Mouse (Mus musculus) G1E (cell line): ENCODE measurements at regions not wholly inside any gene's neighbourhood (a gene's known extent, or its start where the extent isn't known, plus 50 kb on each side); places are given as distances from the start of the nearest gene placed in this dataset.

Experiments
- ATAC-seq: 2 replicates; pipeline ENCODE4 v1.8.0; 2016; ENCODE audit warnings: mild to moderate bottlenecking; ENCODE audit not compliant: insufficient number of reproducible peaks, poor library complexity, low FRiP score, severe bottlenecking; ENCODE audit errors: extremely low read depth
- DNase-seq: peaks from one replicate; pipeline ENCODE4 v3.0.0; 2012; ENCODE audit warnings: low spot score
- H3K27me3 ChIP-seq: 2 replicates; pipeline ENCODE4 v1.6.1; 2012; ENCODE audit warnings: mild to moderate bottlenecking, low read length, inconsistent platforms; ENCODE audit not compliant: insufficient read depth
- H3K36me3 ChIP-seq: replicated peaks from 2 replicates; pipeline ENCODE3; 2012; ENCODE audit warnings: mild to moderate bottlenecking, inconsistent platforms
- H3K4me1 ChIP-seq: 2 replicates; pipeline ENCODE4 v1.6.1; 2012; ENCODE audit warnings: low read depth, low read length, inconsistent platforms, mixed read lengths; ENCODE audit not compliant: insufficient read depth
- H3K4me3 ChIP-seq: 2 replicates; pipeline ENCODE4 v1.5.1; 2012; ENCODE audit warnings: low read depth, mild to moderate bottlenecking, inconsistent platforms, low read length, moderate library complexity, mixed read lengths
- H3K9me3 ChIP-seq: replicated peaks from 2 replicates; pipeline ENCODE4 v1.6.1; 2012; ENCODE audit warnings: inconsistent platforms
- CTCF ChIP-seq: IDR thresholded peaks from 2 replicates; pipeline ENCODE4 v1.5.1; 2012; ENCODE audit warnings: low read depth, low read length, inconsistent platforms, mixed read lengths
- GATA1 ChIP-seq: IDR thresholded peaks from 2 replicates; pipeline ENCODE4 v1.6.1; 2012; ENCODE audit warnings: borderline replicate concordance, low read length, inconsistent platforms, mixed read lengths
- GATA2 ChIP-seq: IDR thresholded peaks from 2 replicates; pipeline ENCODE4 v1.6.1; 2012; ENCODE audit warnings: low read depth, low read length, inconsistent platforms, borderline replicate concordance
- POLR2AphosphoS5 ChIP-seq: IDR thresholded peaks from 2 replicates; pipeline ENCODE4 v1.6.1; 2012; ENCODE audit warnings: low read depth, low read length, inconsistent platforms; ENCODE audit not compliant: insufficient replicate concordance
- TAL1 ChIP-seq: conservative IDR thresholded peaks from 2 replicates; pipeline ENCODE4 v1.6.1; 2012; ENCODE audit warnings: low read depth, low read length, inconsistent platforms, mixed read lengths

DNA sequence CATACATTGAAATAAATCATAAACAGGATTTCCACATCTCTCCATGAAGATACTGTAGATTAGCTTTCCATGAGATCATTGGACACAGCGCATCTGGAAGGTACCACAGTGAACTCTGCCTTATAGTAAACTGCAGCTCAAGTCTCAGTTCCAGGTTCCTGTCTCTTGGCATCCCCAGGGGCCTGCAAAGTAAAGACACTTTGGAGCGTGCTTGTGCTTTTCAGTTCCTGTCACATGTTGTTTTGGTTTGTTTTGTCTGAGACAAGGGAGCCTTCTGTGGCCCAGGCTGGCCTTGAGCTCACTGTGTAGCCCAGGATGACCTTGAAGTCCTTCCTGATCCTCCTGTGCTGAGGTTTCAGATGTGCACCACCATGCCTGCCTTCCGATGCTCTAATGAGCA is 63.4 kb upstream of the Mad2l1 start:
- no peak for DNase-seq
- no peak overlapping the region for H3K4me3 ChIP-seq
- no peak for ATAC-seq

DNA sequence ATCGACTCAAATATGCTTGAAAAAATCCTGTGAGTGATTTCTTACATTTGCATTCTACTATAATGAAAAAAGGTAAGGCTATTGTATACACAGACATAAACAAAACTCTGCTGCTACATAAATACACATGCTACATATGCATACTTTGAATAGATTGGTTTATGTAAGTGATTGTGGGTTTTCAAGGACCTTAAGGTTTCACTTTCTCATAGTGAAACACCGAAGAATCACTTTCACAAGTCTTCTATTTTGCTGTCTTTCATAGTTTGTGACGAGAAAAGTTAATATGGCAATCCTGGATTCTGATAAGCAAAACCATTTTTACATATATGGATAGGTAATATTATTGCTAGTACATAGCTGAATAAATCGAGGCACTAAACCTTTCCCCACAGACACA is 62.5 kb upstream of the Mad2l1 start:
- H3K36me3 ChIP-seq = no peaks in the 10 kb centered on the region
- ATAC-seq = no peak
- no peaks in the 10 kb centered on the region for H3K27me3 ChIP-seq
- H3K9me3 ChIP-seq = no peaks in the 10 kb centered on the region
- H3K4me1 ChIP-seq = peaks cover 7% of the 10 kb centered on the region
- TF ChIP-seq CTCF (no peak), GATA1 (no peak), POLR2AphosphoS5 (no peak), GATA2 (no peak), TAL1 (no peak)
- H3K4me3 ChIP-seq = no peak overlapping the region
- DNase-seq = no peak

More for the DNA sequence above, 63.4 kb upstream of the Mad2l1 start:
- H3K9me3 ChIP-seq = no peaks in the 10 kb centered on the region
- H3K36me3 ChIP-seq = no peaks in the 10 kb centered on the region
- no peaks in the 10 kb centered on the region for H3K27me3 ChIP-seq
- TF ChIP-seq TAL1 = no peak
- TF ChIP-seq POLR2AphosphoS5 = no peak
- no peak for TF ChIP-seq GATA1
- H3K4me1 ChIP-seq = peaks cover 12% of the 10 kb centered on the region

GRCm38 (mm10) chr6:66477575-66477974 is 57.6 kb upstream of the Mad2l1 start:
- DNase-seq (no peak), ATAC-seq (no peak)
- H3K9me3 ChIP-seq = no peaks in the 10 kb centered on the region
- no peak for TF ChIP-seq CTCF
- no peak for TF ChIP-seq GATA2
- no peak for TF ChIP-seq TAL1
- no peak for TF ChIP-seq POLR2AphosphoS5
- TF ChIP-seq GATA1 = no peak
- H3K36me3 ChIP-seq = no peaks in the 10 kb centered on the region
- no peaks in the 10 kb centered on the region for H3K27me3 ChIP-seq
- no peak overlapping the region for H3K4me3 ChIP-seq
- H3K4me1 ChIP-seq = no peaks in the 10 kb centered on the region

GRCm38 (mm10) chr6:66478326-66478964 is 56.7 kb upstream of the Mad2l1 start:
- TF ChIP-seq POLR2AphosphoS5 (no peak), CTCF (no peak), TAL1 (no peak), GATA2 (no peak), GATA1 (no peak)
- ATAC-seq = no peak
- Histone ChIP-seq H3K9me3 (no peaks in the 10 kb centered on the region), H3K27me3 (no peaks in the 10 kb centered on the region), H3K4me1 (no peaks in the 10 kb centered on the region), H3K36me3 (no peaks in the 10 kb centered on the region), H3K4me3 (no peak overlapping the region)
- DNase-seq = no peak

GRCm38 (mm10) chr6:66479576-66479975 is 55.6 kb upstream of the Mad2l1 start:
- DNase-seq (no peak), ATAC-seq (no peak)
- Histone ChIP-seq H3K4me1 (no peaks in the 10 kb centered on the region), H3K4me3 (no peak overlapping the region), H3K9me3 (no peaks in the 10 kb centered on the region), H3K27me3 (no peaks in the 10 kb centered on the region), H3K36me3 (no peaks in the 10 kb centered on the region)
- TF ChIP-seq TAL1 (no peak), GATA1 (no peak), CTCF (no peak), POLR2AphosphoS5 (no peak)

DNA sequence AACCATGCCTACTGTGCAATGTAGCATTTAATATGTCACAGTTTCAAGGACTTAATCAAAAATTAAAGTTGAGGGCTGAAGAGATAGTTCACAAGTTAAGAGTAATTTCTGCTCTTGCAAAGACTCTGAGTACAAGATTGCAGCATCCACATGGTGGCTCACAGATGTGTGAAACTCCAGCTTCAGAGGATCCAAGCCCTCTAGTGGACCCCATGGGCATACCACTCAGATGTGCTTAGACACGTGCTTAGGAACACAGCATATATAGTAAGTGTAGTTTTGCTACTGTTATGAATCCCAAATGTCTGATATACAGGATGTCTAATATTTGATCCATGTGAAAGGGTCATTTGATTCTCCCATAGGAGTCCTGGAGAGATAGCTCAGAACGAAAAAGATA is 55.0 kb upstream of the Mad2l1 start:
- peak; percentile 32 for TF ChIP-seq CTCF
- TF ChIP-seq GATA2 = no peak
- no peaks in the 10 kb centered on the region for H3K4me1 ChIP-seq
- no peaks in the 10 kb centered on the region for H3K27me3 ChIP-seq
- ATAC-seq (peak; percentile 22; the same call in 1 of the 2 replicates), DNase-seq (no peak)
- H3K4me3 ChIP-seq = no peak overlapping the region
- H3K36me3 ChIP-seq = no peaks in the 10 kb centered on the region
- no peaks in the 10 kb centered on the region for H3K9me3 ChIP-seq

DNA sequence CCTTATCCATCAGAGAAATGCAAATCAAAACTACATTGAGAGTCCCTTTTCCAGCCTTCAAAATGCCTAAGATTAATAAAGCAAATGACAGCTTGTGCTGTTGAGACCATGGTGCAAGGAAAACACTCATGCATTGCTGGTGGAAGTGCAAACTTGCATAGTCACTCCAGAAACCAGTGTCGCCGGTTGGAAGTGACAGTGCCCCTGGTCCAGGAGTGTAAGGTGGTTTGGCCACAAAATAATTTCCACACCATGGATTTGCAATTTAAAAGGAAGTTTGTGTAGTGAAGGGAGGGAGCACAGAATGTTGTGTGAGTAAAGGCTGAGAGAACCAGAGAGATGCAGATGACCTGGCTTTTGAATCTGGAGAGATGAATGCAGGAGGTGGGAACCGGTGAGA is 52.4 kb upstream of the Mad2l1 start:
- Histone ChIP-seq H3K27me3 (no peaks in the 10 kb centered on the region), H3K9me3 (no peaks in the 10 kb centered on the region), H3K4me1 (no peaks in the 10 kb centered on the region), H3K36me3 (no peaks in the 10 kb centered on the region), H3K4me3 (no peak overlapping the region)
- ATAC-seq (no peak), DNase-seq (no peak)
- TF ChIP-seq GATA2 = no peak
- no peak for TF ChIP-seq TAL1
- no peak for TF ChIP-seq GATA1
- no peak for TF ChIP-seq CTCF
- TF ChIP-seq POLR2AphosphoS5 = no peak
